Mouse (Mus musculus) neutrophil, adult 5-6 weeks (primary cell): ENCODE measurements at regions not wholly inside any gene's neighbourhood (a gene's known extent, or its start where the extent isn't known, plus 50 kb on each side); places are given as distances from the start of the nearest gene placed in this dataset.

Experiments used
- ATAC-seq: fragments of 151-379, 151-347 bp; 2 replicates; pipeline ENCODE4 v1.8.0; 2017; ENCODE audit warnings: mild to moderate bottlenecking, moderate TSS enrichment; ENCODE audit not compliant: insufficient number of reproducible peaks, poor library complexity, low FRiP score, severe bottlenecking; ENCODE audit errors: extremely low read depth

- ATAC-seq, result no peak
These were observed 95.3 kb upstream of the Agap1 start for GRCm38 (mm10) chr1:89359257-89359656.

- no peak for ATAC-seq
These were observed 89.9 kb upstream of the Agap1 start for GRCm38 (mm10) chr1:89364547-89365305.

- no peak for ATAC-seq
These were observed 87.7 kb upstream of the Agap1 start for GRCm38 (mm10) chr1:89366891-89367290.

DNA sequence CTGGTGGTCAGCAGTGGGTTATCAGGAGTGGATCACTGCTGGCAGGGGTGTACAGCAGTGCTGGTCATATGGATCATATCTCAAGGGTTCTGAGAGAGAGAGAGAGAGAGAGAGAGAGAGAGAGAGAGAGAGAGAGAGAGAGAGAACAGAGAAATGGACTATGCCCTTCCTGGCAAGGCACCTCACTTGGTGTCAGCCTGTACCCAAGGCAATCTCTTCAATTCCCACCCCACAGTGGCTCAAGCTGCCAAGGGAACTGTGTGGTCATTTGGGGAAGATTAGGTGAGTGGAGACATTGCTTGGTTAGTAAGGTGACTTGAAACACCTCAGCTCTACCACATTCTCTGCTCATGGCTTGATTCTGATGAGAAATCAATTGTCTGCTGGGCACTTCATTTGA is 80.8 kb upstream of the Agap1 start:
- no peak for ATAC-seq

- ATAC-seq, result no peak
These were observed 80.3 kb upstream of the Agap1 start for GRCm38 (mm10) chr1:89374271-89374670.

DNA sequence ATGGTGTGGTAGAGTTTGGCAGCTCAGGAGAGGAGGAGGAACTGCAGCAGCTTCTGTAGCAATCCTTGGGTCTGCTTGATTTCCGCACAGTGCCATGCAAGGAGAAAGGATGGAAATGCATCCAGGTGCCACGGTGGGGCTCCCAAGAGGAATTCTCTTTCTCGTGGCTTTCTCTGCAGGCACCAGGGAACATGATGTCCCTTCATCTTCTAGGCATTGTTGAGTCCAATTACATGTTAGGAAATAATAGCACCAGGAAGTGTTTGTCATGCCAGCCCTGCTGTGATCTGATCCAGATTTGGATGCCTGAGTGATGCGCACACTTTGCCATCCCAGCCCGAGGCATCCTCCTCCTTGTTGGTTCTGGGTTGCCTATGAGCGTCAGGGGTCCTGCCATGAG is 72.6 kb upstream of the Agap1 start:
- ATAC-seq, result no peak

DNA sequence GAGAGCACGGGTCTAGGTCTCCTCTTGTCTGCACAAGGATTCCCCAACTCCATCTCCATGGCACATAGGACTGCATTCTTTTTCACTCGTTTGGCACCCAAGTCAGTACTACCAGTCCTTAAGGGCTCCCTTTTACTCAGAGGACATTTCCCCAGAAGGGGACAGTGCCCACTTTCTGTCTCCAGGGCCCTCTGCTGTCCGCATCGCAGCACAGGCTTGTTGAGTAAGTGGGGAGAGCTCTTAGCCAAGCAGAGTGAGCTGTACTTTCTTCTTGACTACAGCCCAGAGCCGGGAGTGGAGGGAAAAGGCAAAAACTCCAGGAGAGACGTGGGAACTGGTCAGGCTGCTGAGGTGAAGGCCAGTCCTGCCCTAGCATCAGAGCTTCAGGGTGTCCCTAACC is 69.5 kb upstream of the Agap1 start:
- no peak for ATAC-seq

GRCm38 (mm10) chr1:89392711-89393110 is 61.9 kb upstream of the Agap1 start:
- ATAC-seq, result no peak

GRCm38 (mm10) chr1:89394471-89394870 is 60.1 kb upstream of the Agap1 start:
- ATAC-seq, result no peak

- ATAC-seq, result no peak
These were observed 53.8 kb upstream of the Agap1 start for GRCm38 (mm10) chr1:89400734-89401202.

- no peak for ATAC-seq
These were observed 51.9 kb upstream of the Agap1 start for GRCm38 (mm10) chr1:89402513-89403210.

DNA sequence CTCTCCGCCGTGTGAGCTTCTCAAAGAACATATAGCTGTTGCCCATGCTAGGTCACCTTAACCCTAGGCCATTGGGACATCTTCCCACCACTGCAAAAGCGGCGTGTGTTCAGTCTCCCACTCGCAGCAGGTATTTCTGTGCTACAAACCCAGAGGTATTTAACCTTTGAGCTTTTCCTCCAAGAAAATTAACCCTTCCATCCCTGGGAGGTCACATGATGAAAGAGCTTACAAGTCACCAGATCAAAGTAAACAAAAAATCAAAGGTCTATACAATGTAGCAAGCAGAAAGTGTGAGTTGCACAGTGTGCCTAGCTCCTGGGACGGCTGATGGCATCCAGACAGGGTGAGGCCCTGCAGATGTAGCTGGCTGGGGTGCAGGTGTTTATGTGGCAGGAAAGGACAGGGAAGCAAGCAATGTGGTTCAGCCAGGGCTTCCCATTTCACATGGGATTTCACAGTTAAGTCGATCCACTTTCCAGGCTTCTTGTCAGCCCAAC is 51.0 kb upstream of the Agap1 start:
- ATAC-seq, result no peak
